Mouse (Mus musculus) T-cell, adult 2 months (primary cell): ENCODE results near the gene Map2k1.

ENCODE experiments used
- DNase-seq: peaks from one replicate; pipeline ENCODE4 v3.0.0; 2022; ENCODE audit warnings: low spot score

Map2k1 gene

DNA sequence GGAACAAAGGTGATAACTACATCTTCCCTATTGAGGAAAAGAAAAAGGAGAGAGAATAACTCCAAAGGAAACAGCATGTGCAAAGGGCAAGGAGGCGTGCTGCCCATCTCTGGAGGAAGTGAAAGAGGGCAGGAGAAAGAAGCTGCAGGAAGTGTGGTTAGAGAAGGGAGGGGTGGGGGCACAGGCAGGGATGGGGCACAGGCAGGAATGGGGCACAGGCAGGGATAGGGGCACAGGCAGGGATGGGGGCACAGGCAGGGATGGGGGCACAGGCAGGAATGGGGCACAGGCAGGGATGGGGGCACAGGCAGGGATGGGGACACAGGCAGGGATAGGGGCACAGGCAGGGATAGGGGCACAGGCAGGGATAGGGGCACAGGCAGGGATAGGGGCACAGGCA lies 4.1 kb downstream of the Map2k1 start:
- DNase-seq = no peak

GRCm38 (mm10) chr9:64242381-64242831 lies 11.0 kb downstream of the Map2k1 start:
- DNase-seq = no peak

GRCm38 (mm10) chr9:64240681-64241080 lies 12.8 kb downstream of the Map2k1 start:
- no peak for DNase-seq

- no peak for DNase-seq
Measured at GRCm38 (mm10) chr9:64240116-64240515, 13.3 kb downstream of the Map2k1 start.

DNA sequence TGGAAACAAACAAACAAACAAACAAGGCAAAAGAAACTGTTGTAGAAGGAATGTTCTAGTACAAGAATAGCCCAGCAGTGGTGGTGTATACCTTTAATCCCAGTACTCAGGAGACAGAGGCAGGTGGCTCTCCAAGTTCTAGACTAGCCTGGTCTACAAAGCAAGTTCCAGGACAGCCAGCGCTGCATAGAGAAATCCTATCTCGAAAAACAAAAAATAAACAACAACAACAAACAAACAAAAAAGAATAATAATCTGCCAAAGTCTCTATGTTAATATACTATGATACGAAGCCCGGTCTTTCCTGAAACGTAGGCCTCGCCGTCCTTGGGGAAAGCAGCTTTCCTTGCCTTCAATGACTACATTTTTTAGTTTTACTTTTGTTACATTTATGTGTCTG lies 17.4 kb downstream of the Map2k1 start:
- DNase-seq = no peak

GRCm38 (mm10) chr9:64234768-64235435 lies 18.5 kb downstream of the Map2k1 start, which contains the start of gene Uchl4:
Gene Uchl4 (plus strand): TSS chr9:64235201.
- no peak for DNase-seq

DNA sequence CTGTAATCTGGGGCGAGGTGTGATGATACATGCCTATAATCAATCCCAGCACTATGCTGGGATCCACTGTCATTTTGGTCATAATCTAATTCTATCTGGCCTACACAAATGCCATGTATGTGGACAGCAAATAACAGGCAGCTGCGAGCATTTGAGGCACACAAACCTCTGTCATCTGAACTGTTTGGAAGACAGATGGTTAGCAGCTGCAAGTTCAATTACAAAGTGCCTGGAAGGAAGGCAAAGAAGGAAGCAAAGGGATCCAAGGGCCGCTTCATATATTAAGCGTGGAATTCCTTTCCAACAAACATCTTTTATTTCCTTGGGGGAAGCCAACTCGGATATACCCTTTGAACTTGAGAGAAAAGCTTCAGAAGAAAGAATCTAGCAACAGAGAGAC lies 19.8 kb downstream of the Map2k1 start:
- no peak for DNase-seq

DNA sequence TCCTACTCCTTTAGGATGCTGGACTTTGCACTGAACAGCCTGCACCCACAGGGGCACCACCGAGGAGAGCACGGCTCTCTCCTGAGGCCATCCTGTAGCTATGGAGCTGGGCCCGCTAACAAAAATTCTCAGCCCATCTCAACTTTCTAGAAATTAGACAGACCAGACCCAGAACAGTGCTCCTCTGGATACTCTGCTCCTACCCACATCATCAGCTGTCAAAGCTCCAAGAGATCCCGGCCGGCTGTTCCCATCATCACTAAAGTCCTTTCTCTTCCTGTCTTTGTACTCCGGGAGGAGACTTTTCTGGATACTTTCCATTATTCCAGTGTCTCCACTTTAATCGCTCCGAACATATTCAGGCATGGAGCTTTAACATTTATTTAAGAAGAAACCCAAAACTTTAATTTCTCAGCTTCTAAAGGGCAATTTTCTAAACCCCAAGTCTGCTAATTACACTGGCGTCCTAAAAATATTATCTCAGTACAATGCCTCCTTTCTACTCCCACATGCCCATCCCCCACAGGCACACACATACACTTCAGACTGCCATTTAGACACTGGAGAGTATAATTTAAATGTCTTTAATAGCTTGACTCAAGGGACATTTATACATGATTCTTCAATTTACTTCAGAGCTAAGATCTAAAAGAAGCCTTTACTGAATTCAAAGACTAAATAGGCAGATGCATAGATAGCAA lies 21.0 kb downstream of the Map2k1 start:
- no peak for DNase-seq

DNA sequence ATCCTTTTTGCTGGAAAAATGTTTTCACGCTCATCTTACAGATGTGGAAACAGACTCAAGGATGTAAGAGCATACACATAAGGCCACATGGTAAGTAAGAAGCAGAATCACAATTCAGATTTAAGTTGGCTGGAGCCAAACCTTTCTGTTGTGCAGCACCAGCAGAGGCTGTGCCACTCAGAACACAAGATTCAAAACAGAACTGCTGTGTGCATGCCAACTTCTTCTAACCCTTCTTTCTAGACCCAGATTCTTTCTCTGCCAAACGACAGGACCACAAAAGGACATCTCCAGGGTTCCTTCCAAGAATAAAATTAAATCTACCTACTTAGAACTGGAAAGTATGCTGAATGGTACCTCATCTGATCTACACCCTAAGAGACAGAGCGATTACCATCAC lies 21.8 kb downstream of the Map2k1 start:
- DNase-seq = no peak

GRCm38 (mm10) chr9:64231171-64231570 lies 22.3 kb downstream of the Map2k1 start:
- DNase-seq = no peak

GRCm38 (mm10) chr9:64228972-64229371 lies 24.5 kb downstream of the Map2k1 start:
- no peak for DNase-seq

- peak; percentile 45 for DNase-seq
Measured at GRCm38 (mm10) chr9:64227736-64228135, 25.7 kb downstream of the Map2k1 start.

GRCm38 (mm10) chr9:64225805-64226204 lies 27.6 kb downstream of the Map2k1 start:
- DNase-seq = no peak

DNA sequence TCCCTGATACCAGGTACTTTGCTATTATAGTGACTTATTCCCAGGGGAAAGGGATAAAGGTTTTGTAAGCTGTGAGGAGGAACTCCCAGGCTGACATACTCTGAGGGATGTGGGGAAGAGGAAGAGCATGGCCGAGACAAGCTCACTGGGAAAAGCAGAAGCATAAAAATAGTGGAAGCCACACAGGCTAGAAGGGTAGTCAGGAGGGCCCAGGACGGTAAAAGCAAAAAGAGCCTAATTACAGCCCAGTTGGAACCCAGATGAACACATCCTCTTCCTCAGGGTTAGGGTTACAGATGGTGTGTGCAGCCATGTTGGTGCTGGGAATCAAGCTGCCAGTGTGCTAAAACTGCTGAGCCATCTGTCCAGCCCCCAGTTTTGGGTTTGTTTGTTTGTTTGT lies 31.3 kb downstream of the Map2k1 start:
- no peak for DNase-seq

- no peak for DNase-seq
Measured at GRCm38 (mm10) chr9:64221480-64221879, 32.0 kb downstream of the Map2k1 start.

GRCm38 (mm10) chr9:64220603-64221002 lies 32.8 kb downstream of the Map2k1 start:
- no peak for DNase-seq

DNA sequence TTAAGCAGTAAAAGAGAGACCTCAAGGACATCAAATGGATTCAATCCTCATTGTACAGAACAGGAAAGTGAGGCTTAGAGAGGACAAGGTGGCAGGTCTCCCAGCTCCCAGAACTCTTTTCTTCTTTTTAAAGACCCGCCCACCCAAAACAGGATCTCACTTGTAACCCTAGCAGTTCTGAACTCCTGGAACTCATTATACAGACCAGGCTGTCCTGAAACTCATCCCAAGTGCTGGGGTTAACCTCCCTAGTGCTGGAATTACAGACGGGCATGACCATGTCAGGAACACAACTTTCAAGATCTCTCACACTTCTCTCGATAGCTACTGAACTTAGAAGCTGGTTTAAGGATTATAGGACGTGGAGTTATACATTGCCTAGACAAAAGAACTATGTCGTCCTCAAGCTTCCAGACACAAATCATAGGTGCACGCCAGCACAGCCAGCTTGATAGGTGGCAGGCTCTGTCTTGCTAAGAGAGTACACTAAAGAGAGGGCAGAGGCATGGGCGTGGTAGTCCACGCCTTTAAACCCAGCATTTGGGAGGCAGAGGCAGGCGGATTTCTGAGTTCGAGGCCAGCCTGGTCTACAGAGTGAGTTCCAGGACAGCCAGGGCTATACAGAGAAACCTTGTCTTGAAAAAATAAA lies 33.5 kb downstream of the Map2k1 start:
- no peak for DNase-seq

DNA sequence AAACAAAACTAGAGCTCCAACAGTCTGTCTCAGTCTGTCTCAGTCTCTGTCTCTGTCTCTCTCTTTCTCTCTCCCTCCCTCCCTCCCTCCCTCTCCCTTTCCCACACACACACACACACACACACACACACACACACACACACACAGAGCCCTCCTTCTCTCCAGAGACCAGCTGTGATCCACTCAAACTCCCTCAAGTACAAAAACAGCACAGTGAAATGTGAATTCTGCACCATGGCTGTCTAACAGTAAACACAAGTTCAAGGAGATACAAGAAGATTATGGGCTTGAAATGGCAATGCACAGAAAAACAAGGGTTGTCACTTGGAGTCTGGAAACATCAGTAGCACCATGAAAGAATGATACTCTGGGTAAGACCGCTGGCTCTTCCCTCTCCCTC lies 34.1 kb downstream of the Map2k1 start:
- no peak for DNase-seq

DNA sequence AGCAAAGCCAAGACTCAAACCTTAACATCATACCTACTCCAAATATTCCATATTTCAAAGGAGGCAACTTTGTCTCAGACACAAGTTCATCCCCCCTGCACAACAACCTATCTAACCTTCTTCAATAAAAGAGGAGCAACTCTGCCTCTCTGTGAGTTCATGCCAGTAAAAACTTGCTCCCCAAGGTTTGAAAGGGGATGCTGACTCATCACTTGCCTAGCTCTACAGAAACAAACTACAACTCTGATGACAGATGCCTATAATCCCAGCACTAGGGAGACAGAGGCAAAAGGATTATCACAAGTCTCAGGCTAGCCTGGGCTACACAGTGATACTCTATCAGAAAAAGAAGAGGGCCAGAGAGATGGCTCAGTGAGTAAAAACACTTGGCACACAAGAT lies 35.5 kb downstream of the Map2k1 start:
- no peak for DNase-seq

GRCm38 (mm10) chr9:64216641-64217040 lies 36.8 kb downstream of the Map2k1 start:
- no peak for DNase-seq

DNA sequence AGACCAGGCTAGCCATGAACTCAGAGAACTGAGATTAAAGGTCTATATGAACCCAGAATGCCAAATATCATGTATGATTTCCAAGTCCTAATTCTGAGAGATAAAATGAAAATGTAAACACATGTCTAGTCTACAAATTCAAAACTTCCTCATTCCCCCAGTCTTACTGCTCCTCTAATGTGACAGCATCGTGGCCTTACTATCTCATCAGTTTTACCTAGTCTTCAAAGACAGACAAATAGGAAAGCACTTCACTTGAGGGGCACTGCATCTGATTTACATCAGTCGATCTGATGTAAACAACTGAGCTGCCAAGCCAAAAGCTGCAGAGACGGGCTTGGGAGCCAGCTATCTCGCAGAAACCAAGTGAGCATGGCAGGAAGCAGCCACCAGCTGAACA lies 37.3 kb downstream of the Map2k1 start:
- DNase-seq = no peak

- DNase-seq = no peak
Measured at GRCm38 (mm10) chr9:64214452-64214851, 39.0 kb downstream of the Map2k1 start.

DNA sequence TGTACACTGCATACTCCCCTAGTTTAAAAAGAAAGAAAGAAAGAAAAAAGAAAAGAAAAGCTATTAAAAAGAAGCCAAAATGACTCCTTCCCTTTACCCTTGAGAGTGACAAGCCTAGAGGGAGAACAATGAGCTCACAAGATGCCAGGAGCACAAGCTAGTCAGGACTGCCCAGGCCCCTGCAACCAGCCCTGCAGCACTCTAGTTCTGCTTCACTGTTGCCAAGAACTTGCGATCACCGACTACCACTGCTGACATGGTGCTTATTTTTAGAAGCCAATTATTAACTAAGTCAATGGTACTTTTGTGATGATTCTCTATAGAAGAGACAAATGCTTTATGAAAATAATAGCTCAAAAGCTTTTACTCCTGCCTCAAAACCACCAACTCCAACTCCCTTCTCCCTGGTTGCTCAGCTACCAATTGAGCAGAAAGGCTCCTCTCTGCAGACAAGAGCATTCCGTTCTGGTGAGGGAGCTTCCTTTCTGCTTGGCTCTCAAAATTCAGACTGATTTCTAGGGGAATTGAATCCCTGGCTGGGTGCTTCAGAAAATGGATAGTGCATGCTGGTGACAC lies 45.8 kb downstream of the Map2k1 start:
- no peak for DNase-seq
